Mouse (Mus musculus) heart, adult 8-10 months (tissue): ENCODE results near the gene Srek1. TPM values are rescaled to one million over a fixed set of nuclear protein-coding genes. Genes with fewer than 3 reads are reported as not detected.

Source experiments
- DNase-seq: peaks from one replicate; pipeline ENCODE4 v3.0.0; 2022; ENCODE audit warnings: low spot score
- total RNA-seq, 4 experiments: library from RNA; stranded (reverse); gene quantifications; 2 replicates each; pipeline ENCODE4 v1.2.4; 2022

The Srek1 gene
- 10 to 100 TPM; 18.2 to 23.2 (median 20.7) TPM for total RNA-seq

GRCm38 (mm10) chr13:103774119-103774757, at the start of gene Srek1:
Srek1 (minus strand) TSS chr13:103774608.
- DNase-seq: peak; percentile 84

GRCm38 (mm10) chr13:103822270-103822669, 47.9 kb upstream of the Srek1 start:
- no peak for DNase-seq

GRCm38 (mm10) chr13:103819377-103819776, 45.0 kb upstream of the Srek1 start:
- no peak for DNase-seq

GRCm38 (mm10) chr13:103817935-103818334, 43.5 kb upstream of the Srek1 start:
- DNase-seq: no peak

- DNase-seq: no peak
Observed at GRCm38 (mm10) chr13:103807464-103807863, 33.1 kb upstream of the Srek1 start.

GRCm38 (mm10) chr13:103806210-103806851, 31.9 kb upstream of the Srek1 start:
- peak; percentile 3 for DNase-seq

- no peak for DNase-seq
Observed at GRCm38 (mm10) chr13:103803721-103804120, 29.3 kb upstream of the Srek1 start.

GRCm38 (mm10) chr13:103801021-103801420, 26.6 kb upstream of the Srek1 start:
- DNase-seq: no peak

- DNase-seq: no peak
Observed at GRCm38 (mm10) chr13:103794688-103795543, 20.5 kb upstream of the Srek1 start.

GRCm38 (mm10) chr13:103779922-103780585, 5.6 kb upstream of the Srek1 start:
- DNase-seq: peak; percentile 26

- no peak for DNase-seq
Observed at GRCm38 (mm10) chr13:103777126-103777525, 2.7 kb upstream of the Srek1 start.

- no peak for DNase-seq
Observed at GRCm38 (mm10) chr13:103773407-103774118, 845 bp downstream of the Srek1 start.

GRCm38 (mm10) chr13:103772917-103773316, 1.5 kb downstream of the Srek1 start:
- no peak for DNase-seq

- no peak for DNase-seq
Observed at GRCm38 (mm10) chr13:103770821-103771220, 3.6 kb downstream of the Srek1 start.

- no peak for DNase-seq
Observed at GRCm38 (mm10) chr13:103767935-103768334, 6.5 kb downstream of the Srek1 start.

GRCm38 (mm10) chr13:103763640-103764039, 10.8 kb downstream of the Srek1 start:
- DNase-seq: no peak

GRCm38 (mm10) chr13:103761971-103762370, 12.4 kb downstream of the Srek1 start:
- DNase-seq: no peak

- peak; percentile 35 for DNase-seq
Observed at GRCm38 (mm10) chr13:103751421-103751820, 23.0 kb downstream of the Srek1 start.

- DNase-seq: no peak
Observed at GRCm38 (mm10) chr13:103745688-103746087, 28.7 kb downstream of the Srek1 start.

GRCm38 (mm10) chr13:103745160-103745559, 29.2 kb downstream of the Srek1 start:
- no peak for DNase-seq

- no peak for DNase-seq
Observed at GRCm38 (mm10) chr13:103735330-103736007, 38.9 kb downstream of the Srek1 start.
